In genomic region chr16:16854836-16855235, GRCm38 (mm10) we compare ENCODE assay signal across 9 mouse cellular contexts. TPM values are rescaled to one million over a fixed set of nuclear protein-coding genes. Genes with fewer than 3 reads are reported as not detected.
DNase-seq lines count a peak whose midpoint lies in the region; ATAC-seq and TF ChIP-seq lines count a peak whose summit lies in the region.
"Had no signal": no experiment of that assay in that cellular context is flagged by ENCODE, and none has a peak within 500 bp of the region (broad histone marks: within the 10 kb centered on the region; RNA-seq: fewer than 3 reads in every experiment).

No protein-coding gene starts in this region.

- no peaks in the 10 kb centered on the region for H3K27me3 ChIP-seq in intestine, postnatal 0 days (replicated peaks; ENCODE audit: control insufficient read depth, insufficient read depth, low read length)
- H3K27me3 ChIP-seq in intestine, embryonic 16.5 days (replicated peaks; ENCODE audit: control insufficient read depth, insufficient read depth, low read length): no peaks in the 10 kb centered on the region
- H3K27me3 ChIP-seq in forebrain, embryonic 11.5 days (ENCODE audit: control insufficient read depth, insufficient read depth, low read length): no peaks in the 10 kb centered on the region
- H3K27me3 ChIP-seq: embryonic facial prominence, embryonic 15.5 days had no signal

- H3K4me1 ChIP-seq in intestine, postnatal 0 days (replicated peaks; ENCODE audit: control insufficient read depth, insufficient read depth, low read length): no peaks in the 10 kb centered on the region
- no peaks in the 10 kb centered on the region for H3K4me1 ChIP-seq in intestine, embryonic 16.5 days (ENCODE audit: control insufficient read depth, insufficient read depth, low read length)
- no peaks in the 10 kb centered on the region for H3K4me1 ChIP-seq in forebrain, embryonic 11.5 days (replicated peaks; ENCODE audit: control insufficient read depth, insufficient read depth, low read length)
- H3K4me1 ChIP-seq: embryonic facial prominence, embryonic 15.5 days had no signal

- intact Hi-C loops in left cerebral cortex, postnatal 14 days (cut with DNase I): no loop called here

- TF ChIP-seq CTCF in intestine, postnatal 0 days (IDR thresholded peaks at IDR 0.05; ENCODE audit: low read depth): peak; percentile 78

- no peak overlapping the region for H3K27ac ChIP-seq in intestine, postnatal 0 days (ENCODE audit: low read depth, low read length)
- H3K27ac ChIP-seq in intestine, embryonic 16.5 days (ENCODE audit: low read length): no peak overlapping the region
- H3K27ac ChIP-seq in forebrain, embryonic 11.5 days (ENCODE audit: low read depth, low read length): no peak overlapping the region
- H3K27ac ChIP-seq: embryonic facial prominence, embryonic 15.5 days had no signal

- 28% methylated on average over 6 of the region's 6 CpGs for whole genome bisulfite sequencing in intestine, postnatal 0 days
- 28% methylated on average over 6 of the region's 6 CpGs for WGBS in intestine, embryonic 16.5 days
- 31% methylated on average over 6 of the region's 6 CpGs for WGBS in forebrain, embryonic 11.5 days

- no peak overlapping the region for H3K4me2 ChIP-seq in intestine, postnatal 0 days (replicated peaks; ENCODE audit: low read depth)
- no peak overlapping the region for H3K4me2 ChIP-seq in intestine, embryonic 16.5 days (ENCODE audit: low read depth, low read length)
- no peak overlapping the region for H3K4me2 ChIP-seq in forebrain, embryonic 11.5 days (ENCODE audit: low read depth, low read length, severe bottlenecking)
- H3K4me2 ChIP-seq: embryonic facial prominence, embryonic 15.5 days had no signal

- no peaks in the 10 kb centered on the region for H3K36me3 ChIP-seq in intestine, postnatal 0 days (ENCODE audit: control insufficient read depth, insufficient read depth)
- H3K36me3 ChIP-seq in intestine, embryonic 16.5 days (ENCODE audit: control insufficient read depth, insufficient read depth, low read length): no peaks in the 10 kb centered on the region
- no peaks in the 10 kb centered on the region for H3K36me3 ChIP-seq in forebrain, embryonic 11.5 days (ENCODE audit: control insufficient read depth, insufficient read depth, low read length)
- H3K36me3 ChIP-seq: embryonic facial prominence, embryonic 15.5 days had no signal

- no peaks in the 10 kb centered on the region for H3K9me3 ChIP-seq in intestine, postnatal 0 days (ENCODE audit: control insufficient read depth)
- H3K9me3 ChIP-seq in intestine, embryonic 16.5 days (ENCODE audit: control insufficient read depth, low read length): no peaks in the 10 kb centered on the region
- no peaks in the 10 kb centered on the region for H3K9me3 ChIP-seq in forebrain, embryonic 11.5 days (ENCODE audit: control insufficient read depth, low read length)
- H3K9me3 ChIP-seq: embryonic facial prominence, embryonic 15.5 days had no signal

- no peak overlapping the region for H3K9ac ChIP-seq in intestine, postnatal 0 days (ENCODE audit: low read depth, low read length)
- H3K9ac ChIP-seq in intestine, embryonic 16.5 days (ENCODE audit: low read depth, low read length): no peak overlapping the region
- no peak overlapping the region for H3K9ac ChIP-seq in forebrain, embryonic 11.5 days (ENCODE audit: low read length)
- H3K9ac ChIP-seq: embryonic facial prominence, embryonic 15.5 days had no signal

- DNase-seq in CD4-positive, CD25-positive, alpha-beta regulatory T cell, adult 2 months (ENCODE audit: low read depth, low spot score): peak; percentile 84
- DNase-seq in adrenal gland, adult 2 months: peak; percentile 57
- peak; percentile 64 for DNase-seq in heart, adult 8-10 months (ENCODE audit: low spot score)
- DNase-seq in left cerebral cortex, postnatal 14 days (ENCODE audit: low spot score in 2 of 2): peak; percentile 22 to 34
- peak; percentile 13 for DNase-seq in right cerebral cortex, postnatal 4 days
- DNase-seq in forebrain, embryonic 11.5 days (ENCODE audit: low spot score): no peak

- no peak overlapping the region for H3K4me3 ChIP-seq in intestine, postnatal 0 days (ENCODE audit: low read depth, low read length)
- H3K4me3 ChIP-seq in intestine, embryonic 16.5 days (ENCODE audit: low read length): no peak overlapping the region
- no peak overlapping the region for H3K4me3 ChIP-seq in forebrain, embryonic 11.5 days (ENCODE audit: low read depth, low read length)
- H3K4me3 ChIP-seq: embryonic facial prominence, embryonic 15.5 days had no signal

- no peak for ATAC-seq in intestine, postnatal 0 days
- no peak for ATAC-seq in intestine, embryonic 16.5 days
- no peak for ATAC-seq in forebrain, embryonic 11.5 days (replicated peaks; ENCODE audit: low FRiP score)

RNA-seq across cellular contexts. Expression of gene Igll1, which starts 8.9 kb away (rescaled TPM):
- 0.24 TPM in 1 of 2 replicates, not detected in the other for polyA plus RNA-seq in intestine, postnatal 0 days (2015; fragmentation: Nextera tagmentation; extraction: Ambion mirVana)
- polyA plus RNA-seq in intestine, embryonic 16.5 days (2015; fragmentation: Nextera tagmentation; extraction: Ambion mirVana): 0.27 and 0.49 TPM in 2 replicates
- not detected for total RNA-seq in adrenal gland, adult 2 months (2021)
- polyA plus RNA-seq in adrenal gland, adult 2 months (2012; rRNA removed): not detected in 2 replicates
- not detected for total RNA-seq in heart, adult 8-10 months (2022)
- total RNA-seq in left cerebral cortex, postnatal 14 days (2021): not detected
- not detected in 2 replicates for polyA plus RNA-seq in forebrain, embryonic 11.5 days (2014; fragmentation: Nextera tagmentation; extraction: Ambion mirVana)

RNA-seq across cellular contexts. Expression of gene Top3b, which starts 15.7 kb away (rescaled TPM):
- polyA plus RNA-seq in intestine, postnatal 0 days (2015; fragmentation: Nextera tagmentation; extraction: Ambion mirVana): 24.3 and 25.1 TPM in 2 replicates
- polyA plus RNA-seq in intestine, embryonic 16.5 days (2015; fragmentation: Nextera tagmentation; extraction: Ambion mirVana): 49.2 and 49.8 TPM in 2 replicates
- 10 to 100 TPM; 47.4 to 51.5 TPM for total RNA-seq in adrenal gland, adult 2 months (2021)
- polyA plus RNA-seq in adrenal gland, adult 2 months (2012; rRNA removed): 43.8 and 53.1 TPM in 2 replicates
- total RNA-seq in heart, adult 8-10 months (2022): 10 to 100 TPM; 23.7 to 31.4 (median 24.6) TPM
- total RNA-seq in left cerebral cortex, postnatal 14 days (2021): 10 to 100 TPM; 58.9 to 68.2 TPM
- 70.3 and 75.7 TPM in 2 replicates for polyA plus RNA-seq in forebrain, embryonic 11.5 days (2014; fragmentation: Nextera tagmentation; extraction: Ambion mirVana)

RNA-seq across cellular contexts. Expression of gene Vpreb1, which starts 15.8 kb away (rescaled TPM):
- 0.73 and 1.5 TPM in 2 replicates for polyA plus RNA-seq in intestine, postnatal 0 days (2015; fragmentation: Nextera tagmentation; extraction: Ambion mirVana)
- 1.5 and 1.6 TPM in 2 replicates for polyA plus RNA-seq in intestine, embryonic 16.5 days (2015; fragmentation: Nextera tagmentation; extraction: Ambion mirVana)
- under 1 TPM; 0.97 to 0.98 TPM for total RNA-seq in adrenal gland, adult 2 months (2021)
- 4.7 and 4.8 TPM in 2 replicates for polyA plus RNA-seq in adrenal gland, adult 2 months (2012; rRNA removed)
- total RNA-seq in heart, adult 8-10 months (2022): not detected
- not detected for total RNA-seq in left cerebral cortex, postnatal 14 days (2021)
- polyA plus RNA-seq in forebrain, embryonic 11.5 days (2014; fragmentation: Nextera tagmentation; extraction: Ambion mirVana): 0.63 and 1.3 TPM in 2 replicates

RNA-seq across cellular contexts. Expression of gene Spag6l, which starts 25.6 kb away (rescaled TPM):
- polyA plus RNA-seq in intestine, postnatal 0 days (2015; fragmentation: Nextera tagmentation; extraction: Ambion mirVana): 0.12 and 0.21 TPM in 2 replicates
- polyA plus RNA-seq in intestine, embryonic 16.5 days (2015; fragmentation: Nextera tagmentation; extraction: Ambion mirVana): 0.34 and 0.60 TPM in 2 replicates
- under 1 TPM; 0.31 to 0.35 TPM for total RNA-seq in adrenal gland, adult 2 months (2021)
- polyA plus RNA-seq in adrenal gland, adult 2 months (2012; rRNA removed): not detected in 2 replicates
- total RNA-seq in heart, adult 8-10 months (2022): 1 to 10 TPM in 1 of 4 experiments, under 1 TPM in 2, not detected in 1; 0.19 to 1.0 (median 0.22) TPM
- 1 to 10 TPM; 8.4 to 9.3 TPM for total RNA-seq in left cerebral cortex, postnatal 14 days (2021)
- 1.4 and 2.3 TPM in 2 replicates for polyA plus RNA-seq in forebrain, embryonic 11.5 days (2014; fragmentation: Nextera tagmentation; extraction: Ambion mirVana)

RNA-seq across cellular contexts. Expression of gene Ppm1f, which starts 41.4 kb away (rescaled TPM):
- polyA plus RNA-seq in intestine, postnatal 0 days (2015; fragmentation: Nextera tagmentation; extraction: Ambion mirVana): 4.7 and 4.8 TPM in 2 replicates
- 15.6 and 16.0 TPM in 2 replicates for polyA plus RNA-seq in intestine, embryonic 16.5 days (2015; fragmentation: Nextera tagmentation; extraction: Ambion mirVana)
- 10 to 100 TPM; 39.2 to 48.9 TPM for total RNA-seq in adrenal gland, adult 2 months (2021)
- 15.4 and 18.9 TPM in 2 replicates for polyA plus RNA-seq in adrenal gland, adult 2 months (2012; rRNA removed)
- 10 to 100 TPM; 24.7 to 32.6 (median 29.8) TPM for total RNA-seq in heart, adult 8-10 months (2022)
- total RNA-seq in left cerebral cortex, postnatal 14 days (2021): 10 to 100 TPM; 34.3 TPM
- 22.1 and 24.5 TPM in 2 replicates for polyA plus RNA-seq in forebrain, embryonic 11.5 days (2014; fragmentation: Nextera tagmentation; extraction: Ambion mirVana)
